Mouse (Mus musculus): ENCODE results near the gene Filip1. TPM values are rescaled to one million over a fixed set of nuclear protein-coding genes. Genes with fewer than 3 reads are reported as not detected.
"Not testable (repeated sequence)": the region's sequence is repeated elsewhere in the genome, so short reads cannot be mapped to it uniquely, and the experiment has no call there.

Filip1 gene
- polyA plus RNA-seq (2017; shearing (Covaris generic)), result 1 to 10 TPM in 1 of 2 experiments, under 1 TPM in 1; 0.29 to 1.6 TPM

DNA sequence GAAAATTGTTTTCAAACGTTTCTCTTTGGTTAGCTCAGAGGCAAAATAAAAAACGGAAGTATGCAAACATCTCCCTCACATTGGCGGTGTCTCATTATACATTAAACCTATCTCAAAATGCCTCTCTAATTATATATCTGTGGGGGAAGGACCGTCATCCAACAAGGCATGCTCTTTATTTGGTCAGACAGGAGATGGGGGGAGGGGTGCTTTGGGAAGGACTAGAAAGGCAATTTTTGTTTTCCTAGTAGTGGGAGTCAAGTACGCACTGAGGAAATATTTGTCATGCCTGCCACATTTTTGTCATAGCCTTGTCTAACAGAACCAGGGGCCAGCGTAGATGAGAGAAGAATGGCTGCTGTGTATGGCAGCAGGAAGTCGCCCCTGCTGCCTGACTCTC lies at the start of gene Filip1:
TSS of gene Filip1 (minus strand) at position 101 of the 400 bp plus-strand sequence.
- ATAC-seq, result no peak

DNA sequence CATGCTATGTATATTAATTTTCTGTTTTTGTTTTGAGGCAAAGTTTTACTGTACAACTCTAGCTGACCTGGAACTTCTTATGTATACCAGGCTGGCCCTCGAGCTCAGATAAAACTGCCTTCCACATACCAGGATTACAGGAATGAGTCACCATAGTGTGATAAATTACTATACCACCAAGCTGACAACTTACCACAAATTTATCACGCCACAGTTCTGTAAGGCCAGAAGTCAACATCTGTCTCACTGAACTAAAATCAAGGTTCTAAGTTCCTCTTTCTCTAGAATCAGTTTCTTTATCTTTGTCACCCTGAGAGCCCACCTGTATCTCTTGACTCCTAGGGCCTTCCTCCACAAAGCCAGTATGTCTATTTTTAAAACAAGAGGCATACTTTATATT lies 45.0 kb upstream of the Filip1 start:
- ATAC-seq, result no peak

DNA sequence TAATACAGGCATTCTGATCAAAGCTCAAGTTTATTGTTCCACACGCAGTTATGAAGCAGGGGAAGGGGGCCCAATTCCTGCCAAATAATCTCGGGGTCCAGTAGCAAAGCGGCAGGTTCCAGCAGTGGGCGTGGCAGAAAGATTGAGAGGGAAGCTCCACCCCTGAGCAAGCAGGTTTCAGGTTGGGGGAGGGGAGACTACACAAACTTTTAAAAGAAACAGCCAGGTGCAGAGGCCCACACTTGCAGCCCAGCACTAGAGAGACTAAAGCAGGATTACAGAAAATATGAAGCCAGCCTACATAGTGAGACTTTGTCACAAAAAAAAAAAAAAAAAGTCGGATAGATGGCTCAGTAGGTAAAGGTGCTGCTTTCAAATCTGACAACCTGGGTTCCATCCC lies 40.3 kb upstream of the Filip1 start:
- no peak for ATAC-seq

DNA sequence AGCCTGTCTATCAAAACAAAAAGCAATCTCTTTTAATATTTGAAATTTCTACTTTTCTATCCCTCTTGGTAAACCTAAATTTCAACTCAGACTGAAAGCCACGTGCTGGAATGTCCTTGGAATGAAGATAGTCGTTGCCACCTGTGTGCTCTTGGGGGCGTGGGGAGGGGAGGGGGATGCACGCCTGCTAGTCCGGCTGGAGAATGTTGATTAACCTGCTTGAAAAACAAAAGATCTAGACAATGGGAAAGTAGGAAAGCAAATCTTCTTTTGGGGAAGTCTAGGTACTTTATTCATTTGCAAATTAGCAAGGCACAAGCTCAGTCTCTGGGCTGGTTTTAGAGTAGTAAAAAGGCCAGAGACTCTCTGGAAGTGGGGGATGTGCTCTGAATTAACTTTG lies 36.6 kb upstream of the Filip1 start:
- ATAC-seq, result not testable (repeated sequence)

DNA sequence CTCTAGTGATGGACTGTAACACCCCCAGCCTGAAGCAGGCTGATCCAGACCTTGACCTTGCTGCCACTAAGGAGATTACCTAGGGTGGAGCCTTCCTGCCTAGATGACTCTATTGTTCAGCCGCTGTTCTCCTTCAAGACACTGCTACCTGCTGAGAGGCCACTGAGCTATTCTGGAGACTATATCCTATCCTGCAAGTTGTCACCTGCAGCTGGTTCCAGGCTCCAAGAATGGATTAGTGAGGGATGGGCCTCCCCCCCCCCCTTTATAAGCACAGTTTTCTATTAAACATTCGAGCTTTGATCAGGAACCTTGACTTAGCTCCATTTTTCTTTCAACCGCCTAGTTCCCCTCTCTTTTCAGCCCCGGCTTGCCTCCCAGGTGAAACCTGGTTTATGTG lies 31.6 kb upstream of the Filip1 start:
- not testable (repeated sequence) for ATAC-seq

DNA sequence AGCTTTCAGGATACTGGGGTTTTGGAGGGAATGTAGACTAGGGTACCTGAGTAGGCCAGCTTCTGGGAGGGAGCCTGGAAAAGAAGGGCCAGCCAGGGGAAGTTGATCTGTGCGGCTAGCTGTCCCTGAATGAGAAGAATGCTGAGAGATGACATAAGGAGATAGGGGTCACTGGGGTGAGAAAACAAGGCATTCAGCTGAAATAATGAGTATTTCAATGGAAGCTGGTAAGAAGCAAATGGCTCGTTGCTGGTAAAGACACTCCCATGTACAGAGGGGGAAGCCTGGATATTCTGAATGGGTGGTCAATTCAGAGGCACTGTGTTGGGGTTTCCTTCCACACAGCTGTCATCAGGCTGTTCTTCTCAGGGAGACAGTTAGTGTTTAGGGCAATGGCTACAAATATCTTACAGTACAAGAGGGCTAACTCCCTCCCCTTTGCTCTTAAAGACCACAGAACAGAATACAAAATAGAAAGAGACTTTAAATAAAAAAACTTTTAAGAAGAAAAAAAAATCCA lies 26.7 kb upstream of the Filip1 start:
- no peak for ATAC-seq

DNA sequence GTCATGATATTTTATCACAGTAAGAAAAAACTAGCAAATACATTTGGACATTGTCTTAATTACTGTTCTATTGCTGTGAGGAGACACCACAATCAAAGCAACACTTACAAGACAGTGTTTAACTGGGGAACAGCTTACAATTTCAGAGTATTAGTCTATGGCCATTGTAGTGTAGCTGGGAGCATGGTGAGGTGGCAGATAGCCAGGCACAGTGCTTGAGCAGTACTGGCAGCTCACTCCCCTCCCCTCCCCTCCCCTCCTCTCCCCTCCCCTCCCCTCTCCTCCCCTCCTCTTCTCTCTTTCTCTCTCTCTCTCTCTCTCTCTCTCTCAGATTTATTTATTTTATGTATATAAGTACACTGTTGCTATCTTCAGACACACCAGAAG lies 25.3 kb upstream of the Filip1 start:
- no peak for ATAC-seq

DNA sequence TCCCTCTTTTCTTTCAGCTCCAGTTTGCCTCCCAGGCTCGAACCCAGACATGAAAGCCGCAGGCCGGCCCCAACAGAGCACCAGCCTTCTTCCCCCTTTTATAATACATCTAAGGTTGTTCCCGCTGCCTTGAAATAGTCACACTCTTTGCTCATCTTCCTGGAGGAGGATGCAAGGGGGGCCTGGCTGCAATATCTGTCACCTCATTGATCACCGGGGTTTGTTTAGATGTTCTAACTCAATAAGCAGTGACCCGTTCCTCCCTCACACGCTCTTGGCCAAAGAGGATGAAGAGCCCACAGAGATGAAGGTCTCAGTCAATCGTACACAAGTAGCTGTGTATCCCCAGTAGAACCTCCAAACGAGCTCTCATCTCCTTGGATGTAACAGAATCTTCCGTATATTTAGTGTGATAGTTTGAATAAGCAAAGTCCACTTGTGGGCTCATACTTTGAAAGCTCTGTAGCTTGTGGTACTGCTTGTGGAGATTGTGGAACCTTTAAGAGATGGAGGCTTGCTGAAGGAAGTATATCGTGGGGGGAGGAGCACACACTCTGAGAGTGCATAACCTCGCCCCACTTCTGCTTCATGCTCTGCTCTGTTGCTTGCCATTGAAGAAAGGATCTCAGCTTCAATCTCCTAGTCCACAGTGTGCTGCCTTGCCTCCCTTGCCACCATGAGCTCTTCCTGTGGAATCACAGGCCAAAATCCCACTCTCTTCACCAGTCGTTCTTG lies 24.8 kb upstream of the Filip1 start:
- ATAC-seq, result no peak

DNA sequence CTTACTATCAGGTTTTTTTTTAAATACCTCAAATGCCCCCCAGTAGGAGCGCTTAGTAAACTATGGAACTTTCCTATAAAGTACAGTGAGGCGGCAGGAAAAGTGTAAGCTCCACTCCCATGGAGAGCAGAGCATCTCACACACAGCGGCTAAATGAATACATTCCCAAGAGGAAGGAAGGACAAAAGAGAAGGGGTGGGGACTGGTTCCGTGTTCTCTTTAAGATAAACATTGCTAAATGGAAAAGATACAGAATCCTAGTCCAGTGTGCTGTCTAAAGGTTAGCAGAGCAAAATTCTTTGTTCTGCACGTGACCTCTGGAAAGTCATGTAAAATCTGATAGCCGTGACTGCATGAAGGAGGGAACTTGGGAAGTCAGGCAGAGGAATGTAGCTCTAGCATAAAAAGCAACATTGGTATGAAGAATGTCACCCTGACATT lies 13.9 kb upstream of the Filip1 start:
- ATAC-seq, result no peak

DNA sequence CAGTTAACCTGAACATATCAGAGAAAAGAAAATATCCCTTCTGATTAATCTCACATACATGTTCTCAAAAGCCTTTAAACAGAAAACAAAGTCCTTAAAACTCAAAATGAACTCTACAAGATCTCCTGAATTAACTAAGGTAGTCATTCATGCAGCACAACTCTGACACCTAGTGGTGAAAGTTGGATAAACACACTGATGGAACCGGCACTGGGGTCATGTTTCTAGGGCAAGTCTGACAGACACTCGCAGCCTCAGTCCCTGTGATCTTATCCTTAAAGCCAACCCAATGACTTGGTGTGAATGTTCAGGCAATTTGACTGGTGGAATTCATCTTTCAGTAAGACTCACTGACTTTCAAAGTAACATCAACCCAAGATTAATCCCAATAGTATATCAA lies 13.4 kb upstream of the Filip1 start:
- ATAC-seq, result peak; percentile 82

DNA sequence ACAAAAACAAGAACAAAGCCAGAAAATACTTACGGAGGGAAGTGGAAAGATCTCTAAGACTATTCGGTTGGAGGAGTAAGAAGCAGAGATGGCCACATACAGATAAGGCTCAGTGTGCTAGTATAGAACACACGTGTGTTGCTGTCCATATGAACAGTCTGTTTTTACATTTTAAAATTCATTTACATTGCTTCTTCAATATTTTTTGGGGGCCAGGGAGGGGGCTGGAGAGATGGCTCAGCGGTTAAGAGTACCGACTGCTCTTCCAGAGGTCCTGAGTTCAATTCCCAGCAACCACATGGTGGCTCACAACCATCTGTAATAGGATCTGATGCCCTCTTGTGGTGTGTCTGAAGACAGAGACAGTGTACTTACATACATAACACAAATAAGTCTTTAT lies 12.7 kb upstream of the Filip1 start:
- not testable (repeated sequence) for ATAC-seq

DNA sequence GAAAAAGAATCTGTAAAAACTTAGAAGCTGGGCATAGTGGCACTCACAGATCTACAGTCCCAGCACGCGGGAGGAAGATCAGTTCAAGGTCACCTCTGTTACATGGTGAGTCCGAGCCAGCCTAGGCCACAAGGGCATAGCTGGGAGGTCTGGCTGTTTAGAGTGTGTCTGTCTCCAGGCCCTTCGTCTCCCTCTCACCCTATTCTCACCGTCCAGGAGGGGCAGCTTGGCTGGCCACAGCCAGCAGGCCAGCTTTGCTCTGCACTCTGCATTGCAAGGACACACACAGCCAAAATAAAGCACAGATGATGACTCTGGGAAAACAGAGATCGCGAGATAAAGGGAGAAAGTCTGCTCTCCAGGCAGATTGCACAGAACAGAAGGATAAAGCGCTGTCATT lies 10.2 kb upstream of the Filip1 start:
- ATAC-seq, result no peak

DNA sequence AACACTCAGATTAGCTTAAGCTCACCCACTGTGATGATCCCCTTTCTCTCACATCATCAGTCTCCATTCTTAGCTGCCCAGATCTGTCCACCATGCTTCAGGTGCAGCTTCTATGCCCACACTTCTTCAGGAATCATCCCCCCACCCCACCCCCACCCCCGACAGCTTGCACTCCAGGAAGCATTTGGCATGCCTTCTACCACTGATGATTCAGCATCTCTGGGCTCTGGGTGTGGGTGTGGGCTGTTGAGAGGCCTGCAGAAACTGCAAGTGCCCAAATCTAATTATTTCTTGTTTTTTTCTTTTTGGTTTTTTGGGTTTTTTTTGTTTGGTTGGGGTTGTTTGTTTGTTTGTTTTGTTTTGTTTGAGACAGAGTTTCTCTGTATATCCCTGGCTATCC lies 9.0 kb upstream of the Filip1 start:
- ATAC-seq, result no peak

DNA sequence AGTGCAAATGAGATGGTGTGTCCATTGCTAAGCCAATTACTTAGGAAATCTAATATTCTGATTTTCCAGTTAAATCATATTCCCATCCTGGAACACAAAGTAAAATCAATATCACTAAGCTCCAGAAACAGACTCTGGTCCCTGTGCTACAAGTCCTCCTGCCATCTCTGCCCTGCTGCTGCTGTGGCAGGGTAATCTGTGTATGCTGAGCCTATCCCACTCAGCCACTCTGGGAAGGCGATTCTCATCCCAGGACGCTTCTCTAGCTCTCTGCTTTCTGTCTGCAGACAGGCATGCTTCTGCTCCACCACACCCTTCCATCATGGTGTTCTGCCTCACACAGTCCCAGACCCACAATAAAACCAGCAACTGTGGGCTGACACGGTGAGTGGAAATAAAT lies 7.8 kb upstream of the Filip1 start:
- ATAC-seq, result no peak

DNA sequence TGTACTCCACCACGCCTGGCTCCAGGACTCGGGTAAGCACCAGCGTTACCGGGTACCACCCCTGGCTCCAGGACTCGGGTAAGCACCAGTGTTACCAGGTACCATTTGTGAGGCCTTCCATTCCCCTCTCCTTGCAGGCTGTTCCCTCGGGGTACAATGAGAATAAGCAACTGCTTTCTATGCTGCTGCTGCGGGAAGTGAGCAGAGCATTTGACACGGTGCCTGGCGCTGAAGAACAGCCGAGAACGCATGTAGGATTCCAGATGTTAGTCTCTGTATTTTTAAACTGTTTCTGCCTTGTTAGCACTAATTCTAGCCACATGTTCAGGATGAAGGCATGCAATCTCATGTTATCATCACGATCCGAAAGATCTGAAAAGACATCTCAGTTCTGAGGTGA lies 635 bp downstream of the Filip1 start:
- ATAC-seq, result no peak

DNA sequence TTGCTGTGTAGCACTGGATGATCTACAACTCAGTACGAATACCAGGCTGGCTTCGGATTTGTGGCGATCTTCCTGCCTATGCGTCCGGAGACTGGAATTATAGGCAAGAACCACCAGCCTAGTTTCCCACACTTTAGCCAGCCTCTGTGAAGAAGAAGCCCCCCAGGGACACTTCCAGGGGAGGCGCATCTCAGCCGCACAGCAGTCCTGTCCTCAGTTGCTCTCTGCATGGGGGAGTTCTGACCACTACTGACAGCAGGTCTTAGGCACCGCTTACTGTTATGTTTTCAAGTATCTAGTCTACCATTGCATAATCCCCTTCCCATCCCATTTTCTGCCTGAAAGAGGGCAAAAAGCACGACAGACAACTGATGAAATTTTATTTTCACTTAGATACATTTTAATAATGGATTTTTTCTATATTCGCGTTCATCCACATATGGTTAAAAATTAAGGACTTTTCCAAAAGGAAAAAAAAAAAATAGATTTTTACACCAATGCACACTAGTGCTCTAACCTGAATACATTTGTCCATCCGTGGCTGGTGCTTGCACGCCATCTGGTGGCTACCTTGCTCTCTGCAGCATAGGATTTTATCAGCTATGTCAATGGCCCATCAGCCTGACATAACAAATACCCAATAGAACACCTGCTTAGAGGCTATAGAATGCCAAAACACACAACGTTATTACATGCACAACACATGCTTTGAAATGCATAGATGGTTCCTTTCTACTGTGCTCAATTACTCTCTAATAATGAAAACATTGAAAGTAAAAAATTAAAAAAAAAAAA lies 10.1 kb downstream of the Filip1 start:
- ATAC-seq, result peak; percentile 99

DNA sequence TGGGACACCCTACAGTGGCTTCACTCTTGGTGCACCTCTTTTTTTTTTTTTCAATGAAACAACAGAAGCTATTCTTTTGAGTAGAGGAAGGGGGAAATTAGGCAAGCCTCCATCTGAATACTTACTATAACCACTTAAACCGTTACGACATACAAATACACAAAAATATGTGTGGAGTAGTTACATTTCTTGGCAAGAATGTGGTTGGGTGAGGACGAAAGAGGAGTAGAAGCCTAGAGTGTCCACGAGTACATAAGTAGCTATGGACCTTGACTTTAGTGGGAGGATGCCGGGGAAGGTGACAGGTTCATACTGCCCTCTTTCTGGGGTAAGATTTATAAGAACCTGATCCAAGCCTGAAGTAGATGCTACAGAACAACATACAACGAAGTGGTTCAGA lies 15.4 kb downstream of the Filip1 start:
- no peak for ATAC-seq

DNA sequence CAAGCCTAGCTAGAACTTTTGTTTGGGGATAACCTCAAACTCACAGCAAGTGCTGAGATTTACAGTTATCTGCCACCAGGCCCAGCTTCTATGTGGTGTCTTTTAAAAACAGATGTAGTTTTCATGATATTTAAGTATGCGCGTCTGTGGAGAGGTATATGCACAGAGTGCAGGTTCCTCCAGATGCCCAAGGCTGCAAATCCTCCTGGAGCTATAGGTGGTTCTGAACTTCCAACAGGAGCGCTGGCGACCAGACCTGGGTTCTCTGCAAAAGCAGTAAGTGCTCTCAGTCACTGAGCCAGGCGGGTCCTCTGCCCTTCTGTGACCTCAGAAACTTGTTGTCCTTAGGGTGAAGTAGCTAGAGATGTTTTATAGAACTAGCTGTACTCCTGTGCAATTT lies 18.4 kb downstream of the Filip1 start:
- ATAC-seq, result no peak

DNA sequence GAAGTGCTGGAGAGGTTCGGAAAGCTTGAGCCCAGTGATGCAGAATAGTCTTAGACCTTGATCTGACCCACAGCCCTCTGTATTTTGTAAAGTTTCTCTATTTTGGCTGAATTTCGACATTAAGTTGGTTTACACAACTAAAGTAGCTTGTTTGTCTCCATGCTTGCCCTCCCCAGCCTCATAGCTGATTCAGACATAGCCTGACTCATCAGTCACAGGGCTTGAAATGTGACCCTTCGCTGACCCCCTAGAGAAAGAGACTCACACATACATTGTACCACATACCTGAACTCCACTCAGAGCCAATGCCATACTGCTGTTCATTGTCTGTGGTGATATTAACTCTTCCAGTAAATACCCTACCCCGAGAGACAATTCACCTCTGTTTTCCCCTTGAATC lies 19.6 kb downstream of the Filip1 start:
- ATAC-seq, result no peak

DNA sequence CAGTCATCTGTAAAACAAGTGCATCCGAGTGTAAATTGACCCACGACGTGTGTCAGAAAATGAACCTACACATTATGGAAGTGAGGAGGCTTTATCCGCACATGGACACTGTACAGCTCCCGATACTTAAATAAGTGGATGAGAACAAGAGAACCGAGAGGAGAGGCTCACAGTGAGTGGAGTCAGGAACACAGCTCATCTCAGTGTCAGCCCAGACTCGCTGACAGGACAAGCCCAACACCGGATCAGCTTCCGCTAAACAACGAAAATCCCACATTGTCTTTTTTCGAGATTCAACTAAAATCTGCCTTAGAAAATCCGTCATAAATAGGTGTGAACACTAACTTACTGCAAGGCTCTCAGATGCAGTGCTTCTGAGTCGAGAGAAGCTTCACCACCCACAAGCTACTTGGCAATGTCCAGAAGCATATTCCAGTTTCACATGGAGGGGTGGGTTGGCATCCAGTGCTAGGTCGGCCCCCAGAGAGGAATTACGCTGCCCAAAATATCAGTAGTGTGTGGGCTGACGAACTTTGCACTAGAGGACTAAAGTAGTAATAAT lies 22.1 kb downstream of the Filip1 start:
- ATAC-seq, result no peak

DNA sequence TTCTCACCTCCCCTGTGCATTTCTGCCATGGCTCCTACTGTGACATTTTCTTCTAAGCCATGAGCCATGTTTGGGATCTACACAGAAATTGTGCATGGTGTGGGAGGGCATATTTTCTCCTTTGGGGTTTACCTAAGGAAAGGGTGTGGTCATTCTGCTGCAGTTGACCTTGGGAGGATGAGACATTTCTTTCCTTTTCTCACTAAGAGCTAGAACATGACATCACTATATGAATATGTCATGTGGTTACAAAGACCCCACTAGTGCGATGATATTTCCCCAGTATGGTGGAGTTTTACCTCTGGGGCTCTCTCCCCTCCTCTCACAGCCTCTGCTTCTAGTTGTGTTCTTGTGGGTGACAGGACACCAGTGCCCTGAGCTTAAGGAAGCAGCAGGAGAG lies 22.9 kb downstream of the Filip1 start:
- ATAC-seq, result no peak

DNA sequence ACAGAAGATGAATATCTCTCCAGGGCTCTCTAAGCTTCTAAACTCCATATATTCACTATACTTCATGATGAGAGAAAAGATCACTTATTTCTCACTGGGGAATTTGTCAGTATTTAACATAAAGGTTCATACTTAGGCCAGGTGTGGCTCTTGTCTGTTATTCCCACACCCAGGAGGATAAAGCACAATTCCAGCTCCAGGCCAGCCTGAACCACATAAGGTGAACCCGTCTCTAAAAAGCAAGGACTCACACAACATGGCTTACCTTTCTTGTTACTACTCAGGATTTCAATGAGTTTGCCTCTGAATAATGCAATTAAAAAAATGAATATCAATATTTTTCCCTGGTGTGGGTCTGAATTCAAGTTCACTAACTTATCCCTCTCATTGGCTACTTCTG lies 23.6 kb downstream of the Filip1 start:
- ATAC-seq, result no peak

DNA sequence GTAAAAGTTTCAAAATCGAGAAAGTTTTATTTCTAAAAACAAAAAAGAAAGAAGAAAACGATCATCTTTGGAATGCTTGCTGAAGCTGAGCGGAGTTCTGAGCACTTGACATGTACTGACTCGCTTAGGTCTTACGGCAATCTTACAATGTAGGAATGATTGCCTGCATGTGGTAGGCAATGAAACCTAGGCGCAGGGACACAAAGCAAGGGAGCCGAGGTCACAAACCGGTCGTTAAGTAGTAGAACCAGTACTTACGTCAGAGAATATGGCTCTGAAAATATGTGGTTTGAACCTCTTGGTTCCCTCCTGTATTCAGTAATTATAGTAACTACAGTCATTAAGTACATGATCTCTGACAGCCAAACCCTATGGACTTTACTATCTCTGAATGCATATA lies 29.4 kb downstream of the Filip1 start:
- no peak for ATAC-seq

DNA sequence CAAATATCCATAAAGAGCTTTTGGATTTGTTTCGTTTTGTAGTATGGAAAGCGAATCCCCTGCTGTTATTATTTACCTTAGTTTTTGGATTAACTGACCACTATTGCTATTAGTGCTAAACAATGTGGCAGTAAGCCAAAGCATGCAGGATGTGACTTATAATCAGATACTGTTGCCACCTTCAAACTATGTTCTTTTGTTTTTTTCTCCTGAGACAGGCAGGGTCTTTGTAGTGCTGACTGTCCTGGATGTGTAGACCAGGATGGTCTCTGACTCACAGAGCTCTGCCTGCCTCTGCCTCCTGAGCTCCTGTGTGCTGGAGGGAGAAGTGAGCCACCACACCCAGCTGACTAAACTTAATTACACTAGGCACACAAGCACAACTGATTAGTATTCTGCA lies 33.4 kb downstream of the Filip1 start:
- no peak for ATAC-seq
